Mouse (Mus musculus): ENCODE measurements around the gene Defb38. TPM values are rescaled to one million over a fixed set of nuclear protein-coding genes. Genes with fewer than 3 reads are reported as not detected.

Defb38 gene
- total and polyA plus RNA-seq, 3 experiments = not detected

Other genes with a start within 250 kb of the Defb38 start
- not detected in 2 replicates for gene Defb40, start 48.3 kb downstream of the Defb38 start, total RNA-seq (2012; rRNA removed)
- not detected for gene Defb40, start 48.3 kb downstream of the Defb38 start, polyA plus RNA-seq (2012; ENCODE audit: insufficient read depth in 1 of 2, insufficient read length in 2 of 2, low read depth in 1 of 2, low replicate concordance in 2 of 2, missing spikeins in 1 of 2)
- not detected in 2 replicates for gene Defb37, start 35.5 kb downstream of the Defb38 start, total RNA-seq (2012; rRNA removed)
- gene Defb37, start 35.5 kb downstream of the Defb38 start, polyA plus RNA-seq (2012; ENCODE audit: insufficient read depth in 1 of 2, insufficient read length in 2 of 2, low read depth in 1 of 2, low replicate concordance in 2 of 2, missing spikeins in 1 of 2) = not detected
- gene Defb39, start 38.2 kb upstream of the Defb38 start, total RNA-seq (2012; rRNA removed) = not detected in 2 replicates
- gene Defb39, start 38.2 kb upstream of the Defb38 start, polyA plus RNA-seq (2012; ENCODE audit: insufficient read depth in 1 of 2, insufficient read length in 2 of 2, low read depth in 1 of 2, low replicate concordance in 2 of 2, missing spikeins in 1 of 2) = not detected
- gene Defb12, start 88.3 kb upstream of the Defb38 start, total RNA-seq (2012; rRNA removed) = not detected in 2 replicates
- not detected for gene Defb12, start 88.3 kb upstream of the Defb38 start, polyA plus RNA-seq (2012; ENCODE audit: insufficient read depth in 1 of 2, insufficient read length in 2 of 2, low read depth in 1 of 2, low replicate concordance in 2 of 2, missing spikeins in 1 of 2)
- not detected in 2 replicates for gene Defb34, start 97.2 kb upstream of the Defb38 start, total RNA-seq (2012; rRNA removed)
- gene Defb34, start 97.2 kb upstream of the Defb38 start, polyA plus RNA-seq (2012; ENCODE audit: insufficient read depth in 1 of 2, insufficient read length in 2 of 2, low read depth in 1 of 2, low replicate concordance in 2 of 2, missing spikeins in 1 of 2) = not detected
- not detected in 2 replicates for gene Gm45826, start 114.2 kb upstream of the Defb38 start, total RNA-seq (2012; rRNA removed)
- gene Gm45826, start 114.2 kb upstream of the Defb38 start, polyA plus RNA-seq (2012; ENCODE audit: insufficient read depth in 1 of 2, insufficient read length in 2 of 2, low read depth in 1 of 2, low replicate concordance in 2 of 2, missing spikeins in 1 of 2) = not detected
- not detected in 2 replicates for gene Defb14, start 167.8 kb upstream of the Defb38 start, total RNA-seq (2012; rRNA removed)
- not detected for gene Defb14, start 167.8 kb upstream of the Defb38 start, polyA plus RNA-seq (2012; ENCODE audit: insufficient read depth in 1 of 2, insufficient read length in 2 of 2, low read depth in 1 of 2, low replicate concordance in 2 of 2, missing spikeins in 1 of 2)
- not detected in 2 replicates for gene Defb4, start 172.1 kb upstream of the Defb38 start, total RNA-seq (2012; rRNA removed)
- gene Defb4, start 172.1 kb upstream of the Defb38 start, polyA plus RNA-seq (2012; ENCODE audit: insufficient read depth in 1 of 2, insufficient read length in 2 of 2, low read depth in 1 of 2, low replicate concordance in 2 of 2, missing spikeins in 1 of 2) = not detected
- not detected in 2 replicates for gene Defb6, start 198.9 kb upstream of the Defb38 start, total RNA-seq (2012; rRNA removed)
- gene Defb6, start 198.9 kb upstream of the Defb38 start, polyA plus RNA-seq (2012; ENCODE audit: insufficient read depth in 1 of 2, insufficient read length in 2 of 2, low read depth in 1 of 2, low replicate concordance in 2 of 2, missing spikeins in 1 of 2) = not detected
- gene Defb46, start 213.3 kb upstream of the Defb38 start, total RNA-seq (2012; rRNA removed) = not detected in 2 replicates
- gene Defb46, start 213.3 kb upstream of the Defb38 start, polyA plus RNA-seq (2012; ENCODE audit: insufficient read depth in 1 of 2, insufficient read length in 2 of 2, low read depth in 1 of 2, low replicate concordance in 2 of 2, missing spikeins in 1 of 2) = not detected
- not detected in 2 replicates for gene Defb5, start 221.0 kb upstream of the Defb38 start, total RNA-seq (2012; rRNA removed)
- not detected for gene Defb5, start 221.0 kb upstream of the Defb38 start, polyA plus RNA-seq (2012; ENCODE audit: insufficient read depth in 1 of 2, insufficient read length in 2 of 2, low read depth in 1 of 2, low replicate concordance in 2 of 2, missing spikeins in 1 of 2)